Mouse (Mus musculus): ENCODE measurements around the gene Coro7. TPM values are rescaled to one million over a fixed set of nuclear protein-coding genes. Genes with fewer than 3 reads are reported as not detected.
"Not testable (repeated sequence)": the region's sequence is repeated elsewhere in the genome, so short reads cannot be mapped to it uniquely, and the experiment has no call there.

Coro7 gene
- total RNA-seq, 2 experiments from 2014 or later, result 24.1 to 26.5 TPM

DNA sequence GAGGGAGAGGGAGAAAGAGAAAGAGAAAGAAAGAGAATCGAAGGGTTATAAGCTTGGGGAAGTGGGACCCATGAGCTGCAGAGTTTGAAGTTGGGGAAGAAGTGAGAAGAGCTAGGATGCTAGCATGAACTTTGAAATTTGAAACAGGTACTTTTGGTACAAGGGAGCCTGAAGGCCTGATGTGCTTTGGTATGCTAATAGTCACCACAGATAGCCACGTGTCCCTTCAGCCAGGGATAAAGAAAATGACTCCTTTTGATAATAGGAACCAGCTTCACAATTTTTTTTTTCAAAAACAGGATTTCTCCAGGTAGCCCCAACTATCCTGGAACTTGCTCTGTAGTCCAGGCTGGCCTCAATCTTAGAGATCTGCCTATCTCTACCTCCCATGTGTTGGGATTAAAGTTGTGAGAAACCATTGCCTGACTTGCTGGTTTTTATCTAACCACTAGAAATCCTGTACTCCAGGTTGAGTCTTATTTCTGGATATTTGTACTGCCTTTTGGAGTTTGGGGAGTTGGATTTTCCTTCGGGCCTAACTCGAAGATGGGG lies 3.1 kb upstream of the Coro7 start:
- no peak for DNase-seq

DNA sequence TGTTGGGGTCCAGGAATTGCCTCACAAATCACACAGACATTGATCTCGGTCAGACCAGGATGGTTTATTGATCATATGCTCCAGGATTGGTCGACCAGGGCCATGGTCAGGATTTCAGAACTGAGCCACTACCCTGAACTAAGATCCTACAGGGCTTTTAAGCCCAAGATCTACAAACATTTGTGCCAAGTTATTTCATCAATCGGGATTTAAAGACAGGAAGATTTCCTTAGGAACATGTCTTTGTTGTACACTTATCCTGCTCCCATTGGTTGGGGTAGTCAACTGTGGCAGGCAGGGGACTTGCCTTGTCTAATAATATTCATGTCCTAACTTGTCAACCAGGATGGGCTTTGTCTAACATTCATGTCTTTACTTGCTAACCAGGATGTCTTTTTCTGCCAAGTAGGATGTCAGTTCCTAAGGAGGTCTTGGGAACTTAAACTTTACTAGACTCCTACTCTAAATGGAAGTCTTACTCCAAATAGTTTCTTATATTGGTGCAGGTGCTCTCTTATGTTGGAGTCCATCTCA lies 1.4 kb upstream of the Coro7 start:
- not testable (repeated sequence) for DNase-seq

DNA sequence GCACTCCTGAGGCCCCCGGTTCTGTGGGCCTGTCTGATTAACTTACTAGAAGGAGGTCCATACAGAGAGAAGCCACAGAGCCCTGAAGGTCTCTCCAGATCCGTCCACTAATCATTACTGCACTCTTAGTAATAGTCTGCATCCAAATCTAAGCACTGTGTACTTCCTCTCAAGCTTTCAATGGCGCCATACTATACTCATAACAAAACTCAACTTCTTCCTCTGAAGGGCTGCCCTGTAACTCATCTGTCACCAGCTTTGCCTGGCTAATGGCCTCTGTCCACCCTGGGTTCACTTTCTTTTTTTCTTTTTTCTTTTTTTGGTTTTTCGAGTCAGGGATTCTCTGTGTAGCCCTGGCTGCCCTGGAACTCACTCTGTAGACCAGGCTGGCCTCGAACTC lies 1.5 kb downstream of the Coro7 start:
- DNase-seq, result no peak

DNA sequence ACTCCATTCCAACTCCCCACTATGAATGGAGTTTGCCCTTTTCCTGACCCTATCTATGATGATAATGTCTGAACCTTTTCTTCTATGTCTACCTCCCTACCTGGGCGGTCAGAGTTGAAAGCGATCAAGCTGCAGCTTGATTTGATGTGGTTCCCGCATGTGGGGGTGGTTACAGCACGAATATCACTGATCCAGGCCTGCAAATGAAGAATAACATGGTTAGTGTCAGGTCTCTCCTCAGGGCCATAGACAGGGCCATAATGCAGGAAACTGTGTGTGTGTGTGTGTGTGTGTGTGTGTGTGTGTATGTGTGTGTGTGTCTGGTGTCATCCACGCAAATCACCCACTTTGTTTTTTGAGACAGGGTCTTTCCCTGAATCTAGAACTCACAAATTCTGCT lies 2.7 kb downstream of the Coro7 start:
- DNase-seq, result no peak

DNA sequence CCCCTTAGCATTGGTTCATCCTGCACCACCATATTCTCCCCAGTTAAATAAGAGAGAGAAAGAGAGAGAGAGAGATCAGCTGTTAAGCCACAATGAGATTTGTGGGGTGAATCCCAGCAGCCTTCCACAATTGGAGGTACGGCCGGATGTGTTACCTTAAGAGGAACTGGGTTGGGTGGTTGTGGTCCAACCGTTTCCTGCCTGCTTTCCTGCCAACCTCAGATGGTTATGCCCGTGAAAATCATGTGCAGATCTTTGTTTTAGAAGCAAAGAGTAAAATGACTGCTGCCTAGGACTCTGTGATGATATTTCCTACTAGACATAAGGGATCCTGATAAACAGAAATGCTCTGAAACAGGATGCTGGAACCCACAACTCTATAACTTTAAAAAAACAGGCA lies 5.5 kb downstream of the Coro7 start:
- no peak for DNase-seq

DNA sequence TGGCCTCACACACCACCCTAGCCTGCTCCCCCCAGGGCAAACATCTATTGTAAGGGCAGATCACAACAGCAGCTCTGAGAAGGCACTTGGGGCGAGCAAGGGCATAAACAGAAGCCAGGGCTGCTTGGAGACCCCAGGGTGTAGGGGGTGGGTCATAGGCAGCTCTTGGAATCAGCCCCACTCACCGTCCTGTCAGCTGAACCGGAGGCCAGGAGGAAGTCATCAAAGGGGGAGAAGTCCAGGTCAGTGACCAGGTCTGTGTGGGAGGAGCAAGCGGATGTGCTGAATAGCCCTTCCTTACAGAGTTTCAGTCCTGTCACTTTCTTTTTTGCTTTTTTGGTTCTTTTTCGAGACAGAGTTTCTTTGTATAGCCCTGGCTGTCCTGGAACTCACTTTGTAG lies 9.3 kb downstream of the Coro7 start:
- DNase-seq, result no peak

DNA sequence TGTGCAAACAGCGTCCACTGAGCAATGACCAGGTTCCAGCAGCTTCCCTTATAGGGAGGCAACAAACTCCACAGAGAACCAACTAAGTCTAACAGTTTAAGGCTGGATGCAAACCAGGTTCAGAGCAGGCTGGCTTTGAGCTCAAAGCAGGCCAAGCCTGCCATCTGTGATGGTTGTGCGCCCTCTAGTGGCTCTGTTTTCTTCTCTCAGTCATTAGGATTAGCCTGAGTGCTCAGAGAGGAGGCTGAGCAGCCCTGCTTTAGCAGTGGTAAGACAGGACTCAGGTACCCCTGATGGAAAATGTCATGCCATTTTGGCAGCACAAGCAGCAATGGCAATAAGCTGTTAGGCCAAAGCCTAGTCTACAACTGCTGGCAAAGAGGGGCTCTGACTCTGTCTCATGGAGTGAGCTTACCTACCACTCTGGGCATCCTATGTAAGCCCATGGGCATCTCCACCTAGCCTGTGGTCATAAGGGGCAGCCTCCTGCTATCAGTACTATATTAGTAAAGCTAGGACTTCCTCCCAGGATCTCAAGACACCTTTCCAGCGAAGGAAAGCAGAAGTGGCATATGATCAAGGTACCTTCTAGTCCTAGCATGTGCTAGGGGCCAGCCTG lies 12.3 kb downstream of the Coro7 start:
- peak; percentile 93 for DNase-seq

DNA sequence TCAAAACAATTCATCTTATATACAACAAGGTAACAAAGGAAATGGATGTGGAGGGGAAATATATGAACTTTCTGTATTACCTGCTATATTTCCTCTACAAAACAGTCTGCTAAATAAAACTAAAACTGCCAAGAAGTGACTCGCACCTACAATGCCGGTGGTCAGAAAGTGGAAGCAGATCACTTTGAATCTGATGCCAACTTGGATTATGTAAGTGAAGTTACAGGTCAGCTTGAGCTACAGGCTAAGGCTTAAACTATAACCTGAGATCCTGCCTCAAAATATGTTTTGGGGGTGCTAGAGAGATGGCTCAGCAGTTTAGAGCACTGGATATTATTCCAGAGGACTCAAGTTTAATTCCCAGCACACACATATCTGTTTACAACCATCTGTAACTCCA lies 13.9 kb downstream of the Coro7 start:
- no peak for DNase-seq

DNA sequence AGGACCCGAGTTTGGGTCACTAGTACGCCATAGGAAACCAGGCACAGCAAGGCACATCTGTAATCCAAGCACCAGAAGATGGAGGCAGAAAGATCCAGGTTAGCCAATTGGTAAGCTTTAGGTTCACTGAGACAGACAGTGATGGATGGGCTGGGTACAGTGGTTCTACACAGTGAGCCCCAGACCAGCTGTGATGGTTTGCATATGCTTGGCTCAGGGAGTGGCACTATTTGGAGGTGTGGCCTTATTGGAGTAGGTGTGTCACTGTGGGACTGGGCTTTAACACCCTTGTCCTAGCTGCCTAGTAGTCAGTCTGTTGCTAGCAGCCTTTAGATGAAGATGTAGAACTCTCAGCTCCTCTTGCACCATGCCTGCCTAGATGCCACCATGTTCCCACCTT lies 15.8 kb downstream of the Coro7 start:
- no peak for DNase-seq

DNA sequence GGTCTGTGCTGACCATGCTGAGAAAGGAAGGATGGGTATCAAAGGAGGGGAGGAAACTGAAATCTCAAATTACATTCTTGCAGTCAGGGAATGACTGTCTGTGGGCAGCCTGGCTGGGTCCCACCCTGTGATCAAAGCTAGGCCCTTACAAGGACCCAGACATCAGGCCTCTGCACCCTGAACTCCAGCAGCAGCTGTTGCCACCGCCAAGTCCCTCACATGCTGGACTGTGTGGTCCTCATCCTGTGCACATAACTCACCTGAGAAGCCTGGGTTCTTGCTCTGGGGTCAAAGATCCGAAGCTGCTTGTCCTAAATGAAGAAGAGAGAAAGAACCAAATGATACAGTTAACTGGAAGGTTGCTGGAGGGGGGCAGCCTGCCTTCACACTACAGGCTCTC lies 18.0 kb downstream of the Coro7 start:
- no peak for DNase-seq

DNA sequence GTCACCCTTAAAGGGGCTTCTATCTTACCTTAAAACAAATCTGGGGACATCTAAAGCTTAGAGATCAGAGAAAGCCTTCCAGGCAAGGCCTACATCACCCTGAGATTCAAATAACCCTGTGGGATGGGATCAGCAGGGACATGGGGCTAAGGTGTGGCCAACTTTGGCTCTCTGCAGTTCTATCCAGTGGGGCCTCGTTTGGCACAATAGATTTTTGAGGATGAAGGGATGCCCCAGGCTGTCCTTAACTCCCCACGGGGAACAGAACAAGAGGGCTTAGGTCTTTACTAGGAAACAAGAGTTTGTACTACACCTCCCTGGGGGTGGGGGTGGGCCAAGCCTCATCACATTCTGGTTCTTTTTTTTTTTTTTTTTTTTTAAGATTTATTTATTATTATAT lies 20.3 kb downstream of the Coro7 start:
- no peak for DNase-seq

DNA sequence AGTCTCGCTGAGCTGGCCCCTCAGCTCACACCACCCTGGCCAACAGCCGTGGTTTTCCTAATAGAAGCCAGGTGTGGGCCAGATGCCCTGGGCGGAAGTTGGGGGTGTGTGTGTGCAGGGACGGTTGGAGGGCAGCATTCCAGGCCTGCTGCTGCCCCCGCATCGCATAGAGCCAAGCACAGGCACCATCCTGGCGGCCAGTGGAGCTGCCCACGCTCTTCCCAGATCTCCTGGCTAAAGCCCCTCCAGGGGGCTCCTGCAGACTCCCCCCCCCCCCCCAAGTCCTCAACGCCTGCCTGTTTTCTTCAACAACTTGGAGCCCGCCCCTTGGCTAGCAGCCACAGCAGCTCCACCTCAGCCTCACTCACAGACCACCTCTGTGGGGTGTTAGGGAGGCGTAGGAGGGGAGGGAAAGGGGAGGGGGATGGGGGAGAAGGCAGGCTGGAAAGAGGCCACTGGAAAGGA lies 20.8 kb downstream of the Coro7 start:
- peak; percentile 49 for DNase-seq

DNA sequence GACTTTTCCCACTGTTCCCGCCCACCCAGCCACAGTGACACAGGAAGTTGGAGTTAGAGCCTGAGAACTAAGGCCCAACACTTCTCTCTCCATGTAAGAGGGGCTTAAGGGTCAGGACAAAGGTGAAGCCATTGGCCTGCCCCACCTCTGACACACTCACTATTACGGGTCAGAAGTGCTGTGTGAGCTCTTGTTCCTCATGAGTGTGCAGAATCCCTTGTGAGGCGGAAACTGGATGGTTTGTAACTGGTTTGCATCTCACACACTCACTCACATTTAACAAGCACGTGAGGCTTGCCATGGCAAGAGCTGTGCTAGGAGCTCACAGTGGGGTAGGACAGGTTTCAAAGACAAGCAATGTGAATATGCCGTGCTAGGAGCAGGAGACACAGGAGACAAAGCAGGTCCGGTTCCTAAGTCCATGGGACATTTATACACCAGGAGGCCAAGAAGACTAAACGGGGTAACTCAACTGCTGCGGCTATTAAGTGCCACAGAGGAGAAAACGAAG lies 23.0 kb downstream of the Coro7 start:
- DNase-seq, result no peak

DNA sequence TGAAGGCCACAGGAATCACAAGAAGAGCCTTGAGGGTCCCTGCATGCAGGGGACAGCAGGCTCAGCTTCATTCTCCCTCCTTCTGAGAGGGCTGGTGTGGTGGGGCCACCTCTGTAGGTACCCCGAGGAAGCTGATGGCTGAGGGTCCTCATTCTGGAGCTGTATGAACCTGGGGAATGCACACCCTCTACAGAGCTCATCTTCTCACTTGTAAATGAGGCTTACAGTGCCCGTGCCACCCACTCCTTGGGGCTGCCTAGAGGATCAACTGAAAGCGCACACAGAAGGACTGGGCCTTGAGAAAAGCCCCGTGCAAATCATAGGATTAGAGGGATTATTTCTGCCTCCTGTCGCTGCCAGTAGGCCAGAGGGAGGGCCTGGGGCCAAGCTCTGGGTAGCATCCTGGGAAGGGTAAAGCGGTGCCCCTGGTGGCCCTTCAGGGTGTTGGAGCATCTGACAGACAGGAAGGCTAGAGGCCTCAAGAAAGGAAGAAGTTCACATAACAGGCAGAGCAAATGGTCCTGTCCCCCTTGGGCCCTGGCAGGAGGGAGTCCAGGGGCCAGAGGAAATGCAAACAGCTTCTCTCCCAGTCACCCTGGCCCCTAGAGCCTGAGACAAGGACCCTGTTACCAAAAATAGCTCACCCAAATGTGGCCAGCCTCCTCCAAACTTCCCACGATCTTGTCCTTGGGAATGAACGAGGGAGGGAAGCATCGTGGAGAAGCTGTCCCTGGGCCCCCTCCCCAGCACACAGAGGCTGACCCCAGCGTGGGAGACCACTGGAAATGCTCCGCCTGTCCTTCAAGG lies 23.6 kb downstream of the Coro7 start:
- peak; percentile 50 for DNase-seq

DNA sequence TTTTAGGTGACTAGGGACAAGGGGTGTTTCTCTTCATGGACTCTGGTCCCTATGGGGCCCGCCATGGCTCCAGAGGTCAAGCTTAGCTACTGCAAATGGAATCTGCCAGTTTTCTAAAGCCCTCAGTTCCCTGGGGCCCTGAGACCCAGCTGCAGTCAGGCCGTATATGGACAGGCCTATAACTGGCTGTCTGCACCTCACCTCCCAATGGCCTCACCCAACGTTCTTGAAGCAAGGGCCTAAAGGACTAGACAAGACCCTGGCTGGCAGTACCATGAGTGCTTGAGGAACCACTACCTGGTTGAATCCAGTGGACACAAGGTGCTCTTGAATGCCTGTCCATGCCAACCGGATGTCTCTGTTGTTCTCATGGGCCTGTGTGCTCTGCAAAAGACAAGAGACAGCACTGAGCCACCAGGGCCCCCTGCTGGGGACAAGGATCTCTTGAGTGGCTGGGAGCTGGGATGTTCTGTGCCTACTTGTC lies 24.3 kb downstream of the Coro7 start:
- DNase-seq, result peak; percentile 65

DNA sequence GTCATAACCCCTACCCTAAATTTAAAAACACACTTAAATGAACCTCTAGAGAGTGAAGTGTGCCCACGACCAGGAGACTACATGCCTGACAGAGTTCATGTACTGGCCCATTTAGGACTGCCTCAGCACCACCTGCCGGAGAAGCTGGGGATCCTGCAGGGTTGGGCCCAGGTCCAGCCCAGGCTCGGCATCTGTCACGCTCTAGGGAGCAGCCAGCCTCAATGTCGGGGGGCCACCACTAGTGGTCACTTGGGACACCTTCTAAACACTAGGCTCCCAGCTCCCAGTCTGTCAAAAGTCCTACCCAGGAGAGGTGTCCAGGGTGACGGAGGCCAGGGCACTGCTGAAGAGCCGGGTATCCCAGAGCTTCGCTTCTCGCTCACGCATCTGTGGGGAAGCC lies 24.9 kb downstream of the Coro7 start:
- peak; percentile 56 for DNase-seq

DNA sequence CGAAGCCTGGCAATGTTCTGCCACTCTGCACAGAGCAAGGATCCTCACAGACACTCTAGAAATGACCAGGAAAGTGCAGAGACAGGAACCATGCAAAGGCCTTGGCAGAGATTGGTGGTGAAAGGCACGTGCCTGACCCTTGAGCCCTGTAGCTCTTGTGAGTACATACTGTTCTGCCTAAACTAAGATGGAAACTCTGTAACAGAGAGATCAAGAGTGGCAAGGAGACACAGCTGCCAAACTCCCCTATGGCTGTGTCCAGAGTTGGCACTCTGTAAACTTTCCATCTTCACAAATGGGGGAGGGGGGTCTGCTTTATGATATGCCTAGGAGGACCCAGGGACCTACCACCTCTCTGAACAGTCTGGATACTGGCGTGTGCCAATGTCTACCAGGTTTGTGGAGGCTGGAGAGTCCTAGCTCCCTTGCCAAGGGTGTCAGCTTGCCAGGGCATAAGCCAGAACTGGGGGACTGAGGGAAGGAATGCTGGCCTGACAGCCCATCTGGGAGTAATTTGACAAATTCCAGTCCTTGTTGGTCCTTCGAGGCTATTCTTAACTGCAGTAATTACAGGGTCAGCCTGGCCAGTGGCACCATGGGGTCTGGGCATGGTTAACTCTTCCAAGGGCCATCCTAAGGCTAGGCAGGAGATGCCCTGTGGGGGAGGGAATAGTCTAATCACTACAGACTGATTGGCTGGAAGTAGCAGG lies 26.7 kb downstream of the Coro7 start:
- DNase-seq, result no peak

DNA sequence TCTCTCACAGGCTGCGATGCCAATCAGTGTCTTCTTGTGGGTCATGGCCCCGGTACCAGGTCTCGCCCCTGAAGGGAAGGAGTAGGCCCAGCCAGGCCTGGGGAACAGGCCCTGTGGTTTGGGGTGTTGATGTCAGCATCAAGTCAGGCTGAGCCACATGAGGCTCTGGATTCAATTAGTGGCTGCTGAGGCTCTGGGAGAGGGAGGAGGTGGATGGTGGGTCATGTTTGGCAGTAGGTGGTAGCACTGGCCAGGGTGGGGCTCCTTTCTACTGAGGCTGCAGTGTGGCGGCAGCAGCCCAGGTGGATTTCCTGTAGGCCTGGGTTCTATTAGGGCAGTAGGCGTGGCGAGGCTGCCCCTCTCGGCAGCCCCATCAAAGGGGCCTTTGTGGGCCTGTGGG lies 28.0 kb downstream of the Coro7 start:
- DNase-seq, result no peak

DNA sequence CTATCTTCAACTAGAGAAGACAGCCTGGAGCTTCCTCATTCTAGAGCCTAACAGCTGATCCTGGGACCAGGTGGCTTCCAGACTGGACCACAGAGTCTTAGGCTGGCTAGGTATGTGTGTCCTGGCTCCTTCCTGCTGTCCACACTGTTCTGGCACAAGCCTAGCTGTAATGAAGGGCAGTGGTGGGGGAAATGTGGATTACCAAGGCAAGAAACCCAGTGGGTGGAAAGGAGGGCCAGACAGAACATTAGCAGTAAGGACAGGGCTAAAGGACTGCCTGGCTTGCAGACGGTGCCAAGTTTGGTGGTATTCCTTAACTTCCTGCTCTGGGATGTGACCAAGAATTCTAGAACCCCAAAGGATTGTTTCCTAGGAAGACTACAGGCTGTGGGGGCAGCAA lies 28.5 kb downstream of the Coro7 start:
- DNase-seq, result no peak

DNA sequence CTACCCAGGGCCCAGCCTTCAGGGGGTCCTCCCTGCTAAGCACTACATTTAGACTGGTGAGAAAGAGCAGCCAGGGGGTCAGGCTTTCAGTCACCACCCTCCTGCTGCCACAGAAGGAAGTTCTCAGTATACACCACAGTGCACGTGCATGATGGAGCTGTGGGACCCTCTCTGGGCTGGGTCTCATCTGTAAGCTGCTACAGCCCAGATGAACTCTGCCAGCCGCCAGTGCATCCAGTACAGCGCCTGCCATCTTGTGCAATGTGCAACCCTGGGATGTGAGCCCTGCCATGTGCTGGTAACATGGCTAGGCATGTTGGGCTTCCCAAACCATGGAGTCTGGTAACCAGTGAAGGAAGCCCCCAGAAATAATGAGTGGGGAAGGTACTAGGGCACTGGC lies 29.4 kb downstream of the Coro7 start:
- DNase-seq, result no peak

DNA sequence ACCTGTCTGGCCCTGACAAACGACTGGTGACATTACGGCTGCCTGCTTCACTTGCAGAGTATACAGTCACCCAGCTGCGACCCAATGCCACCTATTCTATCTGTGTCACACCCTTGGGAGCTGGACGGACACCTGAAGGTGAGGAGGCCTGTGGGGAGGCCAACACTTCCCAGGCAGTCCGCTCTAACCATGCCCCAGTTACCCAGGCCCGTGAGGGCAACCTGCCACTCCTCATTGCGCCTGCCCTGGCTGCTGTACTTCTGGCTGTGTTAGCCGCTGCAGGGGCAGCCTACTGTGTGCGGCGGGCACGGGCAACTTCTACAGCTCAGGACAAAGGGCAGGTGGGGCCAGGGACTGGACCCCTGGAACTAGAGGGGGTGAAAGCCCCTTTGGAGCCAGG lies 29.9 kb downstream of the Coro7 start:
- DNase-seq, result no peak

DNA sequence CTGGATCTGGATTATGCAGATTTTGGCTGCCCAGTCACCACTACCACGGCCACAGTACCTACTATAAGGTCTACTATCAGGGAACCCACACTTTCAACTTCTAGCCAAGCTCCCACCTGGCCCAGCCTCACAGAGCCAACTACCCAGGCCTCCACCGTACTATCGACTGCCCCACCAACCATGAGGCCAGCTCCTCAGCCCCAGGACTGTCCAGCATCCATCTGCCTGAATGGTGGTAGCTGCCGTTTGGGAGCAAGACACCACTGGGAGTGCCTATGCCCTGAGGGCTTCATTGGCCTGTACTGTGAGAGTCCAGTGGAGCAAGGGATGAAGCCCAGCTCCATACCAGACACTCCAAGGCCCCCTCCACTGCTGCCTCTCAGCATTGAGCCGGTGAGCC lies 30.4 kb downstream of the Coro7 start:
- no peak for DNase-seq

All from heart, postnatal 4 days (tissue).